Mouse (Mus musculus) intestine, postnatal 0 days (tissue): Measurements from ENCODE around the gene Rtbdn. TPM values are rescaled to one million over a fixed set of nuclear protein-coding genes. Genes with fewer than 3 reads are reported as not detected.
A peak's percentile ranks its signal among the peaks of the same experiment; 100 is the strongest.

Experiments
- ATAC-seq: fragments of 200-750 bp; cut with Nextera tagmentation; 2 replicates; pipeline ENCODE4 v1.8.0; 2017; ENCODE audit warnings: mild to moderate bottlenecking, moderate TSS enrichment, moderate library complexity
- H3K27ac ChIP-seq: fragments of 300-500 bp; sonication (generic); 2 replicates; pipeline ENCODE4 v1.5.1; 2014; ENCODE audit warnings: mild to moderate bottlenecking, low read depth, low read length, moderate library complexity
- H3K27me3 ChIP-seq: fragments of 300-500 bp; sonication (generic); replicated peaks from 2 replicates; pipeline ENCODE4 v1.6.1; 2014; ENCODE audit warnings: low read length, mixed read lengths; ENCODE audit not compliant: control insufficient read depth, insufficient read depth
- H3K36me3 ChIP-seq: fragments of 300-500 bp; sonication (generic); 2 replicates; pipeline ENCODE4 v1.6.1; 2014; ENCODE audit warnings: mild to moderate bottlenecking, moderate library complexity; ENCODE audit not compliant: control insufficient read depth, insufficient read depth
- H3K4me1 ChIP-seq: fragments of 300-500 bp; sonication (generic); replicated peaks from 2 replicates; pipeline ENCODE4 v1.6.1; 2014; ENCODE audit warnings: antibody characterized with exemption, low read length, mixed read lengths; ENCODE audit not compliant: control insufficient read depth, insufficient read depth
- H3K4me2 ChIP-seq: fragments of 300-500 bp; sonication (generic); replicated peaks from 2 replicates; pipeline ENCODE4 v1.6.1; 2014; ENCODE audit warnings: low read depth, mild to moderate bottlenecking, moderate library complexity
- H3K4me3 ChIP-seq: fragments of 300-500 bp; sonication (generic); 2 replicates; pipeline ENCODE4 v1.5.1; 2014; ENCODE audit warnings: low read depth, low read length
- H3K9ac ChIP-seq: fragments of 300-500 bp; sonication (generic); 2 replicates; pipeline ENCODE4 v1.6.1; 2014; ENCODE audit warnings: mild to moderate bottlenecking, low read depth, low read length
- H3K9me3 ChIP-seq: fragments of 300-500 bp; sonication (generic); 2 replicates; pipeline ENCODE4 v1.6.1; 2016; ENCODE audit warnings: mixed run types; ENCODE audit not compliant: control insufficient read depth
- CTCF ChIP-seq: sonication (generic); IDR thresholded peaks from 2 replicates; pipeline ENCODE4 v1.5.1; 2016; ENCODE audit warnings: low read depth, mild to moderate bottlenecking, control low read depth, antibody characterized with exemption, moderate library complexity
- WGBS: fragments of 180-500 bp; shearing (Covaris S2); extraction: QIAGEN DNeasy Blood & Tissue Kit; methylation state at CpG from one replicate; pipeline ENCODE4 v1.1.7; 2014; 5-methylcytosine and 5-hydroxymethylcytosine counted together
- polyA plus RNA-seq: library from polyadenylated mRNA; unstranded; fragments of >200 nt; fragmentation: Nextera tagmentation; extraction: Ambion mirVana; gene quantifications from 2 replicates; pipeline ENCODE4 v1.2.1, GENCODE M21; 2015

Gene Rtbdn
- polyA plus RNA-seq, 1 experiment from 2014 or later, result 0.12 TPM

DNA sequence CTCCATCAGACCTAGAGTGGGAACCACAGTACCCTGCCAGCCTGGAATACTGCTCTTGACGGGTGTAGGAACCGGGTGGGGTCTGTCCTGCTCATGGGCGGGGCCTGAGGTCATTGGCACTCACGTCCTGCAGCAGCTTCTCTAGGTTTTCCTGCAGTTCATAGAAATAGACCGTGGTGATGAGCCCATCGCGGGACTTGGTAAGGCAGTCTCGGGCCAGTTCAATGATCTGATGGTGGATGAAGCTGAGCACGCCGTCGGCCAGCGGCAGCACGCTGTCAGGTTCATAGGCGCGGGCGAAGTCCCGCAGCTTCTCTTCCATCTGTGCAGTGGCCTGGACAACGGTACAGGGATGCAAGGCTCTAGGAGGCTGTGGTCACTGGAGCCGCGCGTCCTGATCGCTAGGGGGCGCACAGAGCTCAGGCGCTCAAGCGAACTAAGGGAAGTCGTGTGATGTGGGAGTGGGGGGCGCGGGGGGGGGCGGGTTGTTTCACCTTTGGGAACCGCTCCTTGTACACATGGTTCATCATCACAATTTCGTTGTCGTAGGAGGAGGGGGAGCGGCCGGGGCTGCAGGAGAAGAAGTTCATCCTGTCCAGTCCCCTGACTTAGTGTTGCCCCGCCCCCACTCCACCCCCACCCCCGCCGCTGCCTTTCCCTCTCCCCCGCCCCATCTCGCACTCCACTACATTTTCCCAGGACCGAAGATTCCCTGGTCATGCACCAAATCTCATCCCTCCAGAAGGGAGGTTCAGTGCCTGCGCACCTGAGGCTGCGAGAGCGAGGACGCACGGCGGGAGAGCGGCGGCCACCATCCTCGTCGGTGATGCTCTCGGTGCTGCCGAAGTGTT lies 18.1 kb upstream of the Rtbdn start:
- H3K27me3 ChIP-seq, result peaks cover 40% of the 10 kb centered on the region
- WGBS, result 5% methylated on average over 44 of the region's 52 CpGs
- no peaks in the 10 kb centered on the region for H3K36me3 ChIP-seq
- ATAC-seq, result 0 out of 2 replicates have a peak, but pooled peaks have one; percentile 13
- peak overlapping the region; percentile 57 for H3K4me2 ChIP-seq
- TF ChIP-seq CTCF, result peak; percentile 82
- H3K9me3 ChIP-seq, result no peaks in the 10 kb centered on the region
- H3K4me3 ChIP-seq, result peak overlapping the region; percentile 24
- H3K4me1 ChIP-seq, result no peaks in the 10 kb centered on the region
- no peak overlapping the region for H3K27ac ChIP-seq
- no peak overlapping the region for H3K9ac ChIP-seq

DNA sequence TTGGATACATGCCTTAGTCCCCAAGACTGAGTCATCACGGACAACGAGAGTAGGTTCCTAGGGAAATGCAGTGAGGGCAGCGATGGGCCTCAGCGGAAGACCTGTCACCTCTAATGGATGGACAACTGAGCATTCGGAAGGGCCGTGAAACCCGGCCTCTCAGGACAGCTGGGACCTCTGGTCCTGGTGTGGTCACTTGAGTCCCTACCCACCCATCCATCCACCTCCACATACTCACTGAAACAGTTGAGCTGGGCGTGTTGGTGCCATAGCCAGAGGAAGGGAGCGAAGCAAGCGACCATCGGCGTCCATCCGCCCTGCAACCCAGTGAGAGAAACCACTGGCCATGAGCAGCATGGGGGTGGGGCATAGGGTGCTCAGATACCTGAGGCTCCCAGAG lies 16.2 kb upstream of the Rtbdn start:
- H3K27ac ChIP-seq, result no peak overlapping the region
- 85% methylated on average over 13 of the region's 13 CpGs for WGBS
- no peaks in the 10 kb centered on the region for H3K9me3 ChIP-seq
- no peak overlapping the region for H3K9ac ChIP-seq
- no peaks in the 10 kb centered on the region for H3K36me3 ChIP-seq
- peaks cover 58% of the 10 kb centered on the region for H3K27me3 ChIP-seq
- ATAC-seq, result no peak
- no peaks in the 10 kb centered on the region for H3K4me1 ChIP-seq
- H3K4me3 ChIP-seq, result no peak overlapping the region
- TF ChIP-seq CTCF, result no peak
- H3K4me2 ChIP-seq, result no peak overlapping the region

- WGBS, result 76% methylated on average over 16 of the region's 16 CpGs
- H3K27me3 ChIP-seq, result peaks cover 74% of the 10 kb centered on the region
Observed at GRCm38 (mm10) chr8:84933767-84934559, 12.8 kb upstream of the Rtbdn start.

DNA sequence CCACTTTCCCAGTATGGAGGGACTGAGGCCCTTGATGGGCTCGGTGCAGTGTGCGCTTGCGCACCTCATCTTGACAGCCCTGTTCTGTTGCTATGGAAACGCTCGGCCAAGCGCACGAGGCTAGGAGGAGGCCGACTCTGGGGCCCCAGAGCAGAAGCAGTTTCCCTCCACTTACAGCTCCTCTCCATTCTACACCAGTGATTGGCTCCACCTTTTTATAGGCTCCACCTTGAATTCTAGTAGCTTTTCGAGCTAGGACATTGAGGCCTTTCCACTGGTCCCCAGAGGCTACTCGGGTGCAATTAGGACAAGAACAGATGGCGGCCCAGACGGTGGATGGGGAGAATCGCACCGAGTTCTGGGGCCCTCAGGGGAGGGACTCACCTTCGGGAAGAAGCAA lies 11.9 kb upstream of the Rtbdn start:
- Histone ChIP-seq H3K27ac (no peak overlapping the region), H3K4me2 (no peak overlapping the region), H3K4me1 (no peaks in the 10 kb centered on the region), H3K27me3 (peaks cover 71% of the 10 kb centered on the region), H3K4me3 (no peak overlapping the region), H3K36me3 (no peaks in the 10 kb centered on the region), H3K9ac (no peak overlapping the region), H3K9me3 (no peaks in the 10 kb centered on the region)
- under 1% methylated on average over 15 of the region's 15 CpGs for WGBS
- no peak for TF ChIP-seq CTCF
- ATAC-seq, result no peak

More at GRCm38 (mm10) chr8:84933767-84934559, 12.8 kb upstream of the Rtbdn start:
- Histone ChIP-seq H3K9ac (no peak overlapping the region), H3K36me3 (no peaks in the 10 kb centered on the region), H3K4me1 (no peaks in the 10 kb centered on the region), H3K27ac (no peak overlapping the region), H3K4me3 (no peak overlapping the region), H3K4me2 (no peak overlapping the region), H3K9me3 (no peaks in the 10 kb centered on the region)
- TF ChIP-seq CTCF, result no peak
- no peak for ATAC-seq

- Histone ChIP-seq H3K4me2 (no peak overlapping the region), H3K27me3 (peaks cover 66% of the 10 kb centered on the region), H3K36me3 (no peaks in the 10 kb centered on the region), H3K4me3 (no peak overlapping the region), H3K27ac (no peak overlapping the region), H3K9ac (no peak overlapping the region), H3K4me1 (no peaks in the 10 kb centered on the region), H3K9me3 (no peaks in the 10 kb centered on the region)
- no peak for TF ChIP-seq CTCF
- 8% methylated on average over 14 of the region's 14 CpGs for WGBS
- peak; percentile 34; the same call in 1 of the 2 replicates for ATAC-seq
Observed at GRCm38 (mm10) chr8:84935489-84935888, 11.3 kb upstream of the Rtbdn start.
